Mouse (Mus musculus) activated CD4-positive, CD25-positive, alpha-beta regulatory T cell, adult 4 months (primary cell): Measurements from ENCODE around the gene Inpp4b. TPM values are rescaled to one million over a fixed set of nuclear protein-coding genes. Genes with fewer than 3 reads are reported as not detected.

ENCODE experiments used
- ATAC-seq: one replicate; pipeline ENCODE4 v1.8.0; 2017
- polyA plus RNA-seq, 2 experiments: library from polyadenylated mRNA; unstranded; fragments of 100-300 nt; shearing (Covaris generic); gene quantifications; one replicate each; pipeline ENCODE4 v1.2.1; 2017

The Inpp4b gene
- polyA plus RNA-seq, 2 experiments from 2014 or later, result 446 to 456 TPM

DNA sequence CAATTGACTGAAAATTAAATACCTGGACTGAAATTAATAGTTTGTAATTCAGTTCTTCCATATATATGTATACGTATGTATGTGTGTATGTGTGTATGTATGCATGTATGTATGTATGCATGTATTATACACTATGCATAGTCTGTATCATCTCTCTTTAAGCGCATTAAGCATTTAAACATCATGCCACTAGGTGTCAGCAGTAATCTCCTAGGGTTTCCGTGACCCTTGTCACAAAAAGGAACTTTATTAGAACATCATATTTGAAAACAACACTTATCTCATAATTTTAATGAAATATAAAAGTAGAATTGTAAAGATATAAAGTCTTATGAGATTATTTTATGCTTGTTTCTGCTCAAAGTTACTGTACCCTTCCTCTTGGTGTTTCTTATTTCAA, 136.3 kb downstream of the Inpp4b start:
- ATAC-seq, result peak; percentile 52

DNA sequence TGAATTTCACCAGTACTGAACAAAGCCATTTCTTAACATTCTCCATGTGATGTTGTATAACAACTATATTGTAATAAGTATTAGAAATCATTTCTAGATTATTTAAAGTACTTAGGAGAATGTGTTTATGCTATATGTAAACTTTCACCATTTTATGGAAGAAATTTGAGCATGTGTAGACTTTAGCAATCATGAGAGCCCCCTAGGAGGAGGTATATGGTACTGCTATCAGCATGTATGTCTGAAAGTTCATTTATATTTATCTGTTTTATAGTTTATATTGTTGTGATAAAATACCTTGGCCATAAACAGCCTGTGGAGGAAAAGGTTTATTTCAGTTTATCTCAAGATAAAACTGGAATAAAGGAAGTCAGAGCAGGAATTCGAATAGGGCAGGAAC, 141.5 kb downstream of the Inpp4b start:
- no peak for ATAC-seq

DNA sequence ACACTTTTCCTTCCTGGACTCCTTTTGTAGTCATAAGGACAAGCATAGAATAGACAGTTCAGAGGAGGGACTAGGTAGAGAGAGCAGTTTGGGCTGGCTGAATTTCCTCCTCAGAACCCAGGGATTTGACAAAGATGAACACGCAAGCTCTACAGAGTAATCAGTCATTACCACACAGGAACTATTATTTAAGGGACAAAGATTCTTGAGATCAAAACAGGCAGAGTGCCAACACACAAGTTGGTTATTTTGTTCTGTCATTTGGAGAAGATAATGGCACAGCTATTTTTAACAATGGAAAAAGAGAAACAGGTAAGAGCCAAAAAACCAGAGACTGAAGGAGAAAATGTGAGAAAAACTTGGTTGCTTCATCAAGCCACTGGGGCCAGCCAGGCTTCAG, 143.3 kb downstream of the Inpp4b start:
- ATAC-seq, result no peak

DNA sequence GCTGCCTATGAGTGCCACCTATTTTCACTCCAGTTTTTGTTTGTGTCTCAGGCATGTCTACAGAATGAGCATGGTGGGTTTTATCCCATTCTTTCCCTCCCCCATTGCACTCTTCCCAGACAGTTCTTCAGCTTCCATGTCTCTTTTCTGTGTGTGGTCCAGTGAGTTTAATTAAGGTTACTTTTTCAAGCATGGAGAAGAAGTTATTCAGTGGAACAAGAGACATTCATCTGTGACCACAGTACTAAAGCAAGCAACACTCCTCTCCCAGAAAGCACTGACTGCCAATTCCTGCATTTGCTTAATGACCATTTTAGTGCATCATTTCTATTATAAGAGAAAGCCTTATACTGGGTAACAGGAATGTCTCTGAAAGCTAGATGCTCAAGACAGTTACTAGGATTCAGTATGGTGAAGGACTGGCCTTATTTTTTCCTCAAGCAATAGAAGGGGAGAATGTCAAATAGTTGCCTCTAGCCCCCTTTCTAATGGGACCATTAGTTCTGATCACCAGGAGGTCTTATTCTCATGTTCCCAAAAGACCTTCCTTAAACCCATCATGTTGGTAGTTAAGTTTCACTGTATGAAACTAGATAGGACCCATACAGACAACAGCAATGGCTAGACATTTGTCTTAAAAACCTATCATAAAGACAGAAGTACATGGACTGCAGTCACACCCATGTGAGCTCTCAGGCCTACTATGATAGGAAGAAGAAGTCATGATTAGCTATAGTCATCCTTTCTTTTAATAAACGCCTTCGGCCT, 147.7 kb downstream of the Inpp4b start:
- ATAC-seq, result no peak

DNA sequence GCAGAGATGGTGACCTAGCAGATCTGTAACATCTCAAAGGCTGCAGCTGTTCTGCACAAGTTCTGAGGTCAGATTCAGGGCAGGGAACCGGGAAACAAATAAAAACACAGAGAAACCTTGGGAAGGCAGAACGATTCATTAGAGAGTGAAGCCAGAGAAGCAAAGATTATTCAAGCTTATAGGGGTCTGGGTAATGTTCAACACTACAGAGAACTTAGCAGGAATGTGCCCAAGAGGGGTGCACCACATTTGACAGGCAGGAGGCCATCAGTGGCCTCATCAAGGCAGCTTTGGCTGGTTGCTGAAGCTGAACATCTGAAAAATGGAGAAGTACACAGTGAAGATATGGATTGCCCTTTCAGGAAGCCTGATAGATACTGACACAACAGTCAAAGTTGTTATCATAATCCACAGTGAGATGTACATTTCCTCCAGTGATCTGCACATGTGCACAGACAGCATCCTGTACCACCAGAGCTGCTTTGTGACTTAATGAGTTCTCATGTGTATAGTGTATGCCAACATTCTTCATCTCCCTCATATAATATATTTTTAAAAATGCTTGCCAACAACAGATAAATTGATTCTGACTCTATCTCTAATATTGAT, 148.8 kb downstream of the Inpp4b start:
- peak; percentile 63 for ATAC-seq

DNA sequence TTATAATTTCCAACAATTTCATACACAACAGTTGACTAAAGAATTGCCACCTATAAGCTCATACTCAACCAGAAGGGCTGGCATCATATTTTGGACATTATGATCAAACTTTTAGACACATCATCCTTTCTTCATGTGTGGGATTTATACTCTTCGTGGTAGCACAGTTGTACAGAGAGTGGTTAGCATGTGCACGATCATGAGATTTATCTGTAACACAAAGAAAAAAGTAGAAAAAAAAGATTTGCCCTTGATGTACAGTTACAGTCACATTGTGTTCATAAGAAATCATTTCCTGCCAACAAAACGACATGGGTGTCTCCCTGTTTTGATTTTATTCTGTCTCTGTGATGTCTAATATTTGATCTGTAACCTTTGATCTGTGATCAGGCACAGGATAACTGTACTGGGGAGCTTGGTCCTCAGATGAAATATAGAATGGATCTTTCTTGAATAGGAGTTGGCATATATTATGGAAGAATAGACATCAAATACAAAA, 149.4 kb downstream of the Inpp4b start:
- peak; percentile 45 for ATAC-seq

DNA sequence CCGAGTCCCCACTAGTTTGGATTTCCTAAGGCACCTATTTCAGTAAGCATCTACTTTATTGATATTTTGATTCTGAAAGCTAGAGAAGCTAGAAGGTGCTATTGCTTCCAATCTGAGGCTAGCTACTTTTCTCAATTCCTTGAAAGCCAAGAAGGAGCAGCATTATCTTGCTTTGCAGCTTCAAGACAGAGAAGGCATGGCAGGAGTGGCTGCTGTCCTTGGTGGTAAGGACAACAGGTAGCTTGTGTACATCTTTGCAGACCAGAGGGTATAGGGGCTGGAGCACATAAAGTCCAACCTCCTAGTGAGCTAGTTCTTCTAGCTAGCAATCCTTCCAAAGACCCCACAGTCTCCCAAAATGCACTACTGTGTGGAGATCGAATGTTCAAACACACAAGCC, 152.5 kb downstream of the Inpp4b start:
- ATAC-seq, result no peak

DNA sequence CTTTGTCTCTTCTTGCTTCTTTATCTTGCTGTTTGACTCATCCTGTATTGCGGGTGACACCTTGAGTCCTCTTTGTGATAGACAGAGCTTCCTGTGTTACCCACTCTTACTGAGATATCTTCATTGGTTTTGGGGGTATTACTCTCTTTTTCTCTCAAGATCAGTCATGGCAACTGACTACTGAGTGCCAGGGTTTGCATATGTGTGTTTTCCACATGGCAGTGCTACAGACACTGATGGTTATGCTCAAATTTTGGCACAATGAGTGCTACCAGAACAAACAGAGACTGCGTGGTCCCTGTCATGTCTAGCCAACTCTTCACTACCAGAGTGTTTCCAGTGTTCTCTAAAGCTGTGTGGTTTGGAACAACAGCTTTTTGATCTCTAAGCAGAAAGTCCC, 155.3 kb downstream of the Inpp4b start:
- ATAC-seq, result peak; percentile 80

DNA sequence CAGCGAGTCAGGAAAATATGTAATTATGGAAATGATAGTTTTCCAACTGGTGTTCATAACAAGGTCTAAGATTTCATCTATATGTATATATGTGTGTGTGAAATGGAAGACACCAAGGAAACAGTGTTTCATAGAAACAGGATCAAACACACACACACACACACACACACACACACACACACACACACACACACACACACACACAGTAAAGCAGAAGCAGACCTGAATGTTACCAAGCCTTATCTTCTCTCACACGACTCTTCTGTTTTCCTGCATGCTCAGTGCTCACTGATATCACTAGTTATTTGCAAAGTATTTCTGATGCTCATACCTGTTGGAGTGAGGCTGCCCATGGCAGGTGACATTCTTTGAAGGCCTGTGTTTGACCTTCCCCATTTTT, 159.9 kb downstream of the Inpp4b start:
- ATAC-seq, result no peak

DNA sequence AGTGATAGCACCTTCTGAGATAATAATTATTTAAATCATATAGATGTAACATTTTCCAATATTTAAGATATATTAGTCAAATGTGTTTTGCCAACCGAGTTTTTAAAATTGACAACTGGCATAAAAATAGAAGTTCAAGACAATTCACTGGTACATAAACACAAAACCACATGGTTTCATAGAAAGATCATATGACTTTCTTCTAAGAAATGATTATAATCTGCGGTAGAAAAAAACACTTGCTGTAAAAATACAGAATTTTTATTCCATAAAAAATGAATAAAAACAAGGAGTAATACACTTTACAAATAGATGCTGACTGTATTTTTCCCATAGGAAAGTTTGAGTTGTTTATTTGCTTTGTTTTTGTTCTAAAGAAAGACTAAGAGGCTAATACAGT, 160.6 kb downstream of the Inpp4b start:
- ATAC-seq, result no peak

DNA sequence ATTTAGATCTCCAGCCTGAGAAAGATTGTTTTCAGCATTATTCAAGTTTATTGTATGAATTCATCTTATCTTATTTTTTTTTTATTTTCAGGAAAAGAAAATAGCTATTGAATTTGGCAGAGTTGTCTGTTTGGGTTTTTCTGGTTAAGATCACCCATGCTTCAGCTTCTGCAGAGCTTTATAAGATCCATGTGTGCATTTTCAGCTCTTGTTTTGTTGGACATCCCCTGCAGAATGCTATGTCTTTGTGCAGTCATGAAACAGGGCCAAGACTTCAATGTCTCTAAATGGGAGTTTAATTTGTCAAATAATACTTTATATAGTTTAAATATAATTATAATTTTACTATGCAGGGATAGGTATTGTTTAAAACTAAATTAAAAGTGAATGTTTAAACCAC, 170.5 kb downstream of the Inpp4b start:
- no peak for ATAC-seq

DNA sequence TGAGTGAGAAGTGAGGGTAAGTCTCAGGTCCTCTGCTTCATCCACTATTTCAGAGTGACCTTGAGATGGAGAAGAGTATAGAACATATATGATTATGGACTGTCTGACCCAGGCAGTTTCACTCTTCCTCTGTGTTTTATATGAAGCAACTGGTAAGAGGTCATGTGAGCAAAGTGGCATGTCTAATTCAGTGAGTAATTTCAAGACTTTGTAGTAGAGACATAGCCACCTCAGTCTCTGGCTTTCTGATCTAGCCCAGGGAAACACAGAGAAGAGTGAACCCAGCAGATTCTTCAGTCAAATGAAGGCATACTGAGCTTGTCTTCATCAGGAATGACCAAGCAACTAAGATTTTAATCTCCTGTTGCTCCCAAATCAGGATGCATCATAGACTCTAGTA, 172.1 kb downstream of the Inpp4b start:
- ATAC-seq, result peak; percentile 19

DNA sequence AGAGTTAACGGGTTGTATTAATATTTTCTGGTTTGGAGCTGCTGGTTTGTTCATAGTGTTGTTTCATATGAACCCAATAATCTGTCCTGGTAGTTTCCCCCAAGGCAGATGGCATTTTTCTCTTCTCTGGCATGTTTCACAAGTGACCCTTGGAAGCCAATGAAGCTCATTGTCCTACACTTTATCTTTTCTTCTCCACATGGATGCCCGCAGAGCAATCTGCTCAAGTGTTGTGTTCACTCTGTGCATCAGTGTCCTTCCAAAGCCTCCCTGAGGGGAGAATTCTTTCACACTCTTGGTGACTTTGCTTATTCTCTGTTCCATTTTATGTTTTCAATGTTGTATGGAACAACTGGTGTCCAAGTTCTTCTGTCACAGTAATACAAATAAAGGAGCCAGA, 179.7 kb downstream of the Inpp4b start:
- ATAC-seq, result no peak

DNA sequence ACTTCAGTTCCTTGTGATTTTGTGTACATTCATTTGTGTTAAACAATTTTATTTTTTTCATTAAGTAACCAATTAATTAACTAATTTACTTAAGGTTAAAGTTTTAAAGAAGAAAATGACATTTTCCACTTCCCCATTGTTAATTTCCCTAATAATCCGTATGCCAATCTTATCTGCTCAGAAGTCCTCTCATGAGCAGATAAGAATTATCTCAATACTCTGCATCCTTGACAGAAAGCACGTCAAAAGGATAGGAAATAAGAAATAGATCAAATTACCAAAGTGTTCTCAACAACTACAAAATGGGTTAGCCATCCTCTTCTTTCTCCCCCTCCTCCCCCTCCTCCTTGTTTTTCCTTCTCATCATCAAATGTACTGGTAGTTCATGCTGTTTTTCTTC, 182.2 kb downstream of the Inpp4b start:
- ATAC-seq, result no peak

DNA sequence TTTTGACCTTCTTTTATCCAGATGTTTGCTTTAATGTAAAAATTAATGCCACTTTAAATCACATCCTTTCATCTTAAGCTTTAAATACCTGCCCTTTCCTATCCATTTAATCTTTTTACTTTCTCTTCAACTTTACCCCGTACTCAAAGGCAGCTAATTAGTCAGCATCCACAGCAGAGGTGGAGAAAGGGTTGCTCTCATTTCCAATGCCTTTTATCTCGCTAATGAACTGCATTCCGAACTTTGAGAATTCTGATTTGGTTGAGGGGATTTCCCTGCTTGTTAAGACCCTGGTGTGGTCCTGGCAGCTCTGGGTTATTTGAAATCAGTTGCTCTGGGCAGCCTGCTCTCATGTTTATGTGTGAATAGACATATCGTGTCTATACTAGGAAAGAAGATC, 185.3 kb downstream of the Inpp4b start:
- ATAC-seq, result peak; percentile 43

DNA sequence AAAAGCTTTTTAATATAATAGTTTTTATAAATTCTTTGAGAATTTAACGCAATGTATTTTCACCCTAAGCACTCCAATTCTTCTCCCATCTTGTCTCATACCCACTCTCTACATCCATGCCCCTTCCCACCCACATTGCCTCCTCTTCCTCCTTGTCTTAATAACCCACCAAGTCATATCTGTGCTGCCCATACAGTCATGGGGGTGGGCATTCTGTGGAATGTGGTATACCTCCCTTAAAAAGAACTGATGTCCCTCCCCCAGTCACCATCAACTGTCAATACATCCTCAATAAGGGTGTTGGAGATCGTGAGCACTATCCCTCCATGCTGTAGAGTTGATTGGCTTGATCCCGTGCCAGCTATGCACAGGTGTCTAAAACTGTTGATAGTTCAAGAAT, 196.0 kb downstream of the Inpp4b start:
- no peak for ATAC-seq

DNA sequence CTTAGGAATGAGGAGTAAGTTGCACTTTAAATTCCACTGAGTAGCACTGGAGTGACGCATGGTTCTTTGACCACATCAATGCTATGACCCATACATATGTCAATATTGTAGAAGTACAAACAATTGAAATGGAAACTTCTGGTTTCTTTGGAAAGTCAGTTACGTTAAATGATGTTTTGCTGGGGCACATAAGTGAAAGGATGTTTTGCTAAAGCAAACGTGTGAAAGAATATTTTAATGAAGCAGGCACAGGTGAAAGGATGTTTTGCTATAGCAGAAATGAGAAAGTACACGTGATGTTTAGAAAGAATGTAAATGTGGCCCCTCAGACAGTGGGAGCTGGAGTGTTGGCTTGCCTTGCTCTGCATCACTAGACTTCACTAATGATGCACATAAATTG, 216.2 kb downstream of the Inpp4b start:
- ATAC-seq, result peak; percentile 85

DNA sequence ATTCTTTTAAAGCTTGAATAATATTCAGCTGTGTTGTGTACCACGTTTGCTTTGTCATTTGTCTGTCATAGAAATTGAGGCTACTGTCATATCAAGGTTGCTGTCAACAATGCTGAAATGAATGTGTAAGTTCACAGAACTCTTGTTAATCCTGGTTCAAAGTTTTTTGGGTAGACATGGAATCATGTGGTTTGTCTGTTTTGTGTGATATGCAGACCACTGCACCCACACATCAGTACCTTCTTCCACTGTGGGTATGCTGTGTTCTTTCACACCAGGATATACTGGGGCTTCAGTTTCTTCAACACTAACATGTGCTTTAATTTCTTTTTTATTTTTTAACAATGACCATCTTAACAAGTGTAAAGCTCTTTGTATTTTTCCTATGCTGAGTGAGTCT, 220.0 kb downstream of the Inpp4b start:
- no peak for ATAC-seq

DNA sequence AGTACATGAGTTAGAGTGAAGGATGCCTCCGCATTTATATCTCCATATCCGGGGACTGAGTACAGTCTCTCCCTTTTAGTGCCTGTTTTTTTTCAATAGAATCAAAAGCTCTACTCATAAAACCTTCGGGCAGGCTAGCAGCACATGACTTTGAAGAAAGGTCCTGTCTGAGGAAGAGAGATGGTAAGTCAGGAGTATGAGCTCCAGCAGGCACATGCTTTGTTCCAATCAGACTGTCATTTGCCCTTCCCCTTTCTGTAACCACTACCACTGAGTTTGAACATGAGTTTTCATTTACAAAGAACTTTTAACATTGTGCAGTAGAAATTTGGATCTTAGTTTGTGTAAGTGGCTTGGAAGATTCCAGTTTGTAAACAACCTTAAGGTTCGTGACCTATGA, 223.1 kb downstream of the Inpp4b start:
- ATAC-seq, result no peak

DNA sequence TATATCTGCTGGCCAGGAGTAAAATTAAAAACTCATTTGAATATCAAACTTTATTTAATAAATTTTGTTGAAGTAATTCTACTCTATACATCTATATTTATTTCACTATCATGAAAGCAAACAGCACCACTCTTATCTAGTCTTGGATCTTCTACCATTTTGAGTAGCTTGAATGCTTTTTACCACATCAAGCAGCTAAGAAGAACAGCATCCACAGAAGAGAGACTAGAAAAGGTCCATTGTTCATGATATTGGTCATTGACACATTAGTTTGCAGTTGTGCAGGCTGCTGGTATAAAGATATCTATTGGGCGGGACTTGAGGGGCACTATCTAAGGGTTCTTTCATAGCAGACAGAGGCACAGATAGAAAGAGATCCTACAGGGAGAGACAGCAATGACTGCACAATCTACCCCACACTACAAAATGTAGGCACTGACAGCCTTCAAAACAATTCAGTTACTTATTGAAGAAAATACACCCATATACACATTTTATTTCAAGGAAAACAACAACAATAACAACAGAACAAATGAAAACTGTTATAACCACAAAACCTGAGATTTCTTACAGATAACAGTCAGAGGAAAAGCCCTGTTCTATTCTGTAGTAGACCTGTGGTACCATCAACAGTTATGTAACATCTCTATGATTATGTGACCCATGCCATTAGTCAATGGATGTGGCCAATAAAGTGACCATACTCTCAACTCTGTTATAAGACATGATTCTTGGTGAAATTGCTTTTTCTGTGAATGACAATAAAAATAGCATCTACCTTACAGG, 230.2 kb downstream of the Inpp4b start:
- peak; percentile 74 for ATAC-seq

DNA sequence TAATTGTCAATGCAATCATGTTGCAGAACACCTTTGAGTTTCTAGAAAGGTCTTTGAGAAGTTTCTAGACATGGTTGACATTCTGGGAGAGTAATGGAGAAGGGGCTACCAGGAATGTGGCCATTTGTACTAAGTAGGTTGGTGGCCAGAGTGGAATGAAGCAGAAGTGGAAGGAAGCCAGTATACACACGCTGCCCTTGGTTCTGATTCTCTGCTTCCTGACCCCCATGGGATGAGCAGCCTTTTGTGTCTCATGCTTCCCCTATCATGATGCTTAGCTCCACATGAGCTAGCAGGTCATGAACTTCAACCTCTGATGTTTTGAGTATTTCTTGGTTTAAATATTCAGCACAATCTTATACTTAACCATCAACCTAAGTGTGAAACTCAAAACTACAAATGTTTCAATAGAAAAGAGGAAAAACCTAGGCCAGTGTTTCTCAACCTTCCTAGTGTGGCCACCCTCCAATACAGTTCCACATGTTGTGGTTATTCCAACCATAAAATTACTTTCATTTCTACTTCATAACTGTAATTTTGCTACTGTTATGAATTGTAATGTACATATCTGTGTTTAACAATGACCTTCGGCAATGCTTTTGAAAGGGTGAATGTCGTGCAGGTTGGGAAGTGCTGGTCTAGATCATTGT, 233.0 kb downstream of the Inpp4b start:
- ATAC-seq, result no peak

DNA sequence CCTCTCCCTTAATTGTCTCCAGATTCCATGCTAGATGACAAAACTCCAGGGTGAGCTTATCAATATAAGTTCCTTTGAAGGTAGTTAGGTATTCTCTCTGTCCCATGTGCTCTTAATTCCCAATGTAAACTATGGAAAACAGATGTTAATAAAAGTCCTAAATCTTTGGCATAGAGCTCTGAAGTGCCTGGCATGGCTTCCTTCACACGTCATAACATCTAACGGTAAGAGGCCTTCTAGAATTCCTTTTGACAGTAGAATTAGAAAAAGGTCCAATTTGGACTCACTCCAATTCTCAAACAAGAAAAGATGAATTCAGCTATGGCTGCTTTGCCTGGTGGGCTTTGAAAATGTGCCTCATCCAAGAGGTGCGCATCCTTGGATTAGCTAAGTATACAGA, 236.6 kb downstream of the Inpp4b start:
- no peak for ATAC-seq

DNA sequence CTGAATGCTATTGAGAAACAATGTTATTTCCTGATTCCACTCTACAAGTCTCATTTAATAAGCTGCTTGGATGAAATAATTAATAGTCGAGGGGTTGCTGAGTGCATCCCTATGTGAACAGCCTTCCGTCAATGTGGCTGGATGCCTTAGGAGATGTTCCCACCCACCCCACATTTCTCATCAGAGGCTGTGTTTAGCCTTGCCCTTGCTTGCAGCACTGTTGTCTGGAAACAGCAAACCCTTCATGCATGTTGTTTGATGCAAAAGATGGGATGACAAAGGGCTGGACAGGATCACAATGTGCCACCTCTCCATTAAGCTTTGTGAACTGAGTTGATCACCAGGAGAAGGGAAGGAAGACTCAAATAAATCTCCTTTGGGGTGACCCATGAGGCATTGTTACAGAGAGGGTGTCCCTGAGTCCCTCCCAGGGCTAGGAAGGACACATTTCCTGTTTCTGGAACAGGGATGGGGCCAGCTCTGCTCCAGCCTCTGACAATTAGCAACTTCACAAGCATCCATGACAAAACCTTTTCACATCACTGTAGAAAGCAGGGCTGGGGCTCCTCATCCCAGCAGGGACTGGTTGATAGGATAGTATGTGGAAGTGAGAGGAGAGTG, 239.6 kb downstream of the Inpp4b start:
- no peak for ATAC-seq
